Mouse (Mus musculus): ENCODE measurements at regions not wholly inside any gene's neighbourhood (a gene's known extent, or its start where the extent isn't known, plus 50 kb on each side); places are given as distances from the start of the nearest gene placed in this dataset.

DNA sequence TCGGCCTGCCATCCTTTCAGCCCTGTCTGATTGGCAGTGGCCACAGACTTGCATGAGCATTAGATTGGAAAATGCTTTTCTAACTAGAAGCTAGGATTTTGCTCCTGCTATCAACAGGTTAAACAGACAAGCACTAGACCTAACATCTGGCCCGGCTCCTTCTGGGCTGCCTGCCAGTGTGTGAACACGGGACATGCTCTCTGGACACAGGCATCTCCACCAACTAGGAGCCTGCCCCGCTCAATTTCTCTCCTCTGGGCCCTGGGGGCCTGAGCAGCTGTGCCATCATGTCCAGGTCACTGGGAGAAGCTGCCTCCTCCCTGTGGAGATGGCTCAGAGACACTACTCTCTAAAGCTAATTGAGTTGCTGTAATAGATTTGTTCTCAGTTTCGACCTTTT, 195.3 kb upstream of the Jade1 start:
- DNase-seq (ENCODE audit: low spot score), result no peak

DNA sequence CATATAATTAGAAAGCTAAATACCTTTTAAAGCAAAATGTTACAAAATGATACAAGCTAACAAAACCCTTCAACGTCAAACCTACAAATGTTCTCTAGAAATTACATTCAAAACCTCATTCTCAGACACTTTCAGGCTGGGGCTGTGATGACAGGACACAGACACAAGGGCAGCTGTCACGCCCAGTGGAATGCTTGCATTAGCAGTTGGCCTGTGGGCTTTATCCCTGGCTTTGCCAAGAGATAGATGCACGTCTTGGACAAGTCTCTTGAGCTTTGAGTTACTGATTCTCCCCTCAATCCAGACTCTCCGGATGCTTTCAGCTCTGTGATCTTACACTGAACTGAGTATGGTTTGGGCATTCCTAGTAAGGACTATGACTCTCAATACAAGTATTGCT, 196.1 kb upstream of the Jade1 start:
- DNase-seq (ENCODE audit: low spot score), result no peak

- no peak for DNase-seq (ENCODE audit: low spot score)
Observed at GRCm38 (mm10) chr3:41353021-41353420, 202.5 kb upstream of the Jade1 start.

- no peak for DNase-seq (ENCODE audit: low spot score)
Observed at GRCm38 (mm10) chr3:41351786-41352185, 203.7 kb upstream of the Jade1 start.

DNA sequence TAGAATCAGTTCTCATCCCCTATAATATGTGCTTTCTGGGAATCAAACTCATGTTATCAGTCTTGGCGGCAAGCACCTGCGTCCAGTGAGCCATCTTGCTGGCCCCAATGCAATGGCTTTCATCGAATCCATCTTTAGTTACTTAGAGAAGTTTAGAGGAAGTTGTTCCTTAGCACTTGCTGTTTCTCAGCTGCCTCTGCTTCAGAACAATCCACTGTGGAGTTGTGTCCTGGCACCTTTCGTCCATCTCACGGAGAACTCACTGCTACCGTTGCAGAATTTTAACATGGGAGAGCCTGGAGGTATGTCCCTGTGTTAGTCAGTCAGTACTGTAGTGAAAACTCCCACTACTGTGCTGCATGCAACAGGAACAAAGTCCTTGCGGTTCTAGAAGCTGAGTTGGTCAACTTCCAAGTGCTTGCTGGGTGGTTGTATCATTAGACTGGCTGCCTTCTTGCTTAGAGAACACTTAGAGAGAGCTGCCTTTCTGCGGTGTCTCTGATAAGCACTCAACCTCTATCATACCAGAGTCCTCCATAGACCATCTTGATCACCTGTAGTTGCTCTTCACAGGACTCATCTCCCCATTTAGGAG, 204.3 kb upstream of the Jade1 start:
- DNase-seq (ENCODE audit: low spot score), result no peak

DNA sequence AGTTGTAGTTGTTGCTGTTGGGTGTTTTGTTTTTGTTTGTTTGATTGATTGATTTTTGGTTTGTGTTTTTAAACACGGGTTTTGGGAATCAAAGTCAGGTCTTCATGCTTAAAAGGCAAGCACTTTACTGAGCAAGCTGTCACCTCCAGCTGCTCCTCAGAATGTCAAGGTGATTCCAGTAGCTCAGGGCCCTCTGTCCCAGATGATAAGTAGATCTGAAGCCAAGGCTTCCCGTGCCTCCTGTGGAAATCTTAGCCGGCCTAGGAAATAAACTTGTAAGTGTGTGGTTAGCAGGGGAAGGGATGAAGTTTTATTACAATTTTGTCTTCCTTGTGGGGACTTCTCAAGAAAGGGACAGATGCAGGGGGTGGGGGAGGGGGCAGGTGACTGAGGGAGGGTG, 205.2 kb upstream of the Jade1 start:
- no peak for DNase-seq (ENCODE audit: low spot score)

GRCm38 (mm10) chr3:41348795-41349194, 206.7 kb upstream of the Jade1 start:
- peak; percentile 70 for DNase-seq (ENCODE audit: low spot score)

GRCm38 (mm10) chr3:41346863-41347262, 208.7 kb upstream of the Jade1 start:
- no peak for DNase-seq (ENCODE audit: low spot score)

- DNase-seq (ENCODE audit: low spot score), result no peak
Observed at GRCm38 (mm10) chr3:41343431-41343830, 212.1 kb upstream of the Jade1 start.

- no peak for DNase-seq (ENCODE audit: low spot score)
Observed at GRCm38 (mm10) chr3:41332481-41332880, 223.1 kb upstream of the Jade1 start.

- DNase-seq (ENCODE audit: low spot score), result no peak
Observed at GRCm38 (mm10) chr3:41330356-41330755, 225.2 kb upstream of the Jade1 start.

- no peak for DNase-seq (ENCODE audit: low spot score)
Observed at GRCm38 (mm10) chr3:41328828-41329227, 226.7 kb upstream of the Jade1 start.

GRCm38 (mm10) chr3:41326211-41327104, 229.1 kb upstream of the Jade1 start:
- no peak for DNase-seq (ENCODE audit: low spot score)

- no peak for DNase-seq (ENCODE audit: low spot score)
Observed at GRCm38 (mm10) chr3:41321808-41322207, 233.7 kb upstream of the Jade1 start.

DNA sequence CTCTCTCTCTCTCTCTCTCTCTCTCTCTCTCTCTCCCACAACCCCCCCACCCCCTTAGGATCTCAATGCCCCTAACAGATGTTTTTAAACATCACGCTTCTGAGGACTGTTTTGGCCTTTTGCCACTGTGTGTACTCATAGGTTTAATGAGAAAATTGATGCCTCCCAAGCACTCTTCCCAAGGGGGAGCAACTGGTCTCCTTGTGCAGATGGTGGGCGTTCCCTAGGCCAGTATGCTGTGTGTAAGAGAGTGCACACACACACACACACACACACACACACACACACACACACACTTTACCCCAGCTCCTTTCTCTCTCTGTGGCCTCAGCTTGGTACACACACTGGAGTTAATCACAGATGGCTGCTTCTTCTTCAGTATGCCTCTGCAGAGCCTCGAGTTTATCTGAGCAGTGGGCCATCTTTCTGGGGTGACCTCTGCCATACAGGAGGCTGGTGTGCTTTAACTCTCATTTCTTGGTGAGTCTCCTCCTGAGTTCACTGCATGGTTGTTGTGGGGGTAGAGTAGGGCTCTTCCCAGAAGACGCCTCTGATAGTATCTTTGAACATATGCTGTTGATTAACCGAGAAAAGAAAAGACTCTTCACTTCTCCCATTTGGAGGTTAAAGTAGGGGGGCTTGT, 236.2 kb upstream of the Jade1 start:
- DNase-seq (ENCODE audit: low spot score), result peak; percentile 6

DNA sequence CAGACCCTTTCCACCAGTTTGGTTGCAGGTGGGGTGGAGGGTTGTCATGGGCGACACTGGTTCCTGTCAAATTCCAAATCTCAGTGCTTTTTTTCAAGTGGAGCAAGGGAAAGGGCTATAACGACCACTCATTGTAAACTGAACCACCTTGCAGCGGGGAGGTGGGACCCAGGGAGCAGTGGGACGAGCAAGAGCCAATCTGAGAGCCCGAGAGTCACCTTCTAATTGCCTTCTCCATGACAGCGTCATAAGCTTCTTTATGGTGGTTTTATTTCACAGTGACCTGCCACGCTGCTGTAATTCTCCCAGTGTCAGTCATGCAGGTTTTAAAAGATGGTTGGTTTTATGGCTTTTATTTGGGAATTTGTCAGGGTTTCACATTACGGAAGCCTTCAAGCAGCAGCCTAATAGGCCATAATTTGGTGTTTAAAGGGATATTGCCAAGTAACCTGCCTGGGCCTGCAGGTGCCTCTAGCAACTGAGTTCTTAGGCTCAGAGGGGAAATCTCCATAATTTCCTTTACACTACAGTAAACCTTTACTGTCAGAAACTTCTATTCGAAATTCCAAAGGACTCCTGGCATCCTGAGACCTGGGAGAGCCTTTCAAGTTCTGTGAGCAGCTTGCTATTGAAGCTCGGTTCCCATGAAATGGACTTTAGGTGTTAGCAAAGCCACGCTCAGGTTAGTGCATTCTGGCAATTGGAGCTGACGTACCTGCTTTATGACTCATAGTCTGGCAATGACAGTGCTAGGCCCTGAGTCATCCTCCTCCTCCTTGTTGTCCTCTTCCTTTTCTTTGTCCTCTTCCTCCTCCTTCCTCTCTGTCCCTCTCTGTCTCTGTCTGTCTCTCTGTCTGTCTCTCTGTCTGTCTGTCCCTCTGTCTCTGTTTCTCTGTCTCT, 235.6 kb upstream of the Pgrmc2 start:
- DNase-seq (ENCODE audit: low spot score), result no peak

DNA sequence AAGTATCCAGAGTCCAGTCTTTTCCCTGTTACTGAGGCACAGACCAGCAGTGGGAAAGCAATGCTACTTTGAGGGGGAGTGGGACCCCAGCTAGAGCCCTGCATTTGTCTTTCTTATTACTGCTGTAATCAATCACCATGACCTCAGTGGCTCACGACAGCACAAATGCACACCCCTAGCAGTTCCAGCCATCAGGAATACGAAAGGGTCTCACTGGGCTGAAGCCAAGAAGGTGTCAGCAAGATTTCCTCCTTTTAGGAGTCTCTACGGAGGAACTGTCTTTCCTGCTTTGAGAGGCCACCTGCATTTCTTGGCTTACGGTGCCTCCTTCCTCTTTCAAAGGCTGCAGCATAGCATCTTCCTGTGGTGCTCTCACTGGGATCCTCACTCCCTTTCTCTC, 234.3 kb upstream of the Pgrmc2 start:
- no peak for DNase-seq (ENCODE audit: low spot score)

DNA sequence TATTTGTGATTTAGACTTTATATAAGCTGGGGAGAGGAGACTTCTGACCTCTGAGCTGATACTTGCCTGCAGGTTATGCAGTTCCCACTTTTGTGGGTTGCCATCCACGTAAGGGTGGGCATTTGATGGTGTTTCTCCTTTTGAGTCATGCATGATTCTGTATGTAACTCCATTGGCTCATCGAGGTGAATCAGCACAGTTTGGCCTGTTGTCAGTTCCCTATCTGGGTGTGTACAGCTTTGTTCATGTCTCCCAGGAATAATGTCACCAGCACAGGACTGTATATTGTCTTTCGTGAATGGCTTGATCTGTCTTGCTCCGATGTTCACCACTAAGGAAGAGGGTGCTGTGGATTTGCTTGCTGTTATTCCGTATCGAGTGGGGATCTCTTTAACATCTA, 229.6 kb upstream of the Pgrmc2 start:
- DNase-seq (ENCODE audit: low spot score), result no peak

GRCm38 (mm10) chr3:41307400-41308028, 224.7 kb upstream of the Pgrmc2 start:
- DNase-seq (ENCODE audit: low spot score), result peak; percentile 30

GRCm38 (mm10) chr3:41302805-41303204, 220.0 kb upstream of the Pgrmc2 start:
- DNase-seq (ENCODE audit: low spot score), result no peak

GRCm38 (mm10) chr3:41298776-41299175, 215.9 kb upstream of the Pgrmc2 start:
- DNase-seq (ENCODE audit: low spot score), result no peak
